Mouse (Mus musculus) lung, postnatal 14 days (tissue): ENCODE measurements around the gene Ltbr.
"Not testable (repeated sequence)": the region's sequence is repeated elsewhere in the genome, so short reads cannot be mapped to it uniquely, and the experiment has no call there.

ENCODE experiments used
- DNase-seq: peaks from one replicate; pipeline ENCODE4 v3.0.0; 2021

Gene Ltbr

DNA sequence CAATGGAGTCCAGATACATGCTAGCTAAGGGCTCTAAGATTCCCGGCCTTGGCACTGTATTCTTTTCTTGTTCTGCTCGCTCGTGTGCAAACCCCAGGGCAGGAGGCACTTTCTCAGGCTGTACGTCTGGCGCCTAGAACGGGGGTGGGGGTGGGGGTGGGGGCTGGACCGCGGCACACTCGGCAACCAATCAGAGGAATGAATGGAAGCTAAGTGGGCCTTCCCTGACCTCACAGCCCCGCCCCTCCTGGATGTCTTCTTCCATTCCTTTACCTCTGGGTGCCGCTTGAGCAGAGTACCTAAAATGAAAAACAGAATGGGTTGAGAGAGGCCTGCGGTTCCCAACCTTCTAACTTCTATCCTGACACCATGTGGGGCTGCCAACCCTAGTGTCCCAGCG lies 4.8 kb downstream of the Ltbr start:
- no peak for DNase-seq

DNA sequence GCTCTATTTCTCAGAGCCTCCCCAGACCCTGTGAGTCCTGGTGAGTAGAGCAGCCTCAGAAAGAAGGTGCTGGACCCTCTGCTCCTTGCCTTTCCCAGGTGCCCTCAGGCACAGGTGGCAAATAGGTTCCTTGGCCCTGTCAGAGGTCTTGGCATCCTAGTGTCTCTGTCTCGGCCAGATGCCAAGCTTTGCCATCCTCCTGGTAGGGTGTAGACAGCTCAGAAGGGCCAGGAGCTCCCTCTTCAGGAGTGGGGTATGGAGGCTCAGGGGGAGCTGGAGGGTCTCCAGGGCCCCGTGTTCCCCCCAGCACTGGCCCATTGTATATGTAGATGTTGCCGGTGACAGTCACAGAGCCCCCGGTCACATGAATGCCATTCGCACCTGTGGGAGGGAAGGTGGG lies 6.6 kb downstream of the Ltbr start:
- no peak for DNase-seq

- no peak for DNase-seq
Observed at GRCm38 (mm10) chr6:125305465-125305864, 8.2 kb downstream of the Ltbr start.

- DNase-seq = not testable (repeated sequence)
Observed at GRCm38 (mm10) chr6:125304408-125304807, 9.3 kb downstream of the Ltbr start.

DNA sequence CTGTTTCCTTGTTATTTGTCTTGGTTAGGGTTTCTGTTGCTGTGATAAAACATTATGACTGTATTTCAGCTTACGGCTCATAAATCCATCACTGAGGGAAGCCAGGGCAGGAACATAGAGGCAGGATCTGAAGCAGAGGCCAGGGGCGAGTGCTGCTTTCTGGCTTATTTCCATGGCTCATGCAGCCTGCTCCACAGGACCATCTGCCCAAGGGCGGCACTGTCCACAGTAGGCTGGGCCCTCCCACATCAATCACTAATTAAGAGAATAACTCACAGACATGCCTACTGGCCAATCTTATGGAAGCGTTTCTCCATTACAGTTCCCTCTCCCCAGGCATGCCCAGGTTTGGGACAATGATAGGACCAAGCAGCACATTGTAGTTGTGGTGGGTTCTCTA lies 10.4 kb downstream of the Ltbr start:
- DNase-seq = no peak

DNA sequence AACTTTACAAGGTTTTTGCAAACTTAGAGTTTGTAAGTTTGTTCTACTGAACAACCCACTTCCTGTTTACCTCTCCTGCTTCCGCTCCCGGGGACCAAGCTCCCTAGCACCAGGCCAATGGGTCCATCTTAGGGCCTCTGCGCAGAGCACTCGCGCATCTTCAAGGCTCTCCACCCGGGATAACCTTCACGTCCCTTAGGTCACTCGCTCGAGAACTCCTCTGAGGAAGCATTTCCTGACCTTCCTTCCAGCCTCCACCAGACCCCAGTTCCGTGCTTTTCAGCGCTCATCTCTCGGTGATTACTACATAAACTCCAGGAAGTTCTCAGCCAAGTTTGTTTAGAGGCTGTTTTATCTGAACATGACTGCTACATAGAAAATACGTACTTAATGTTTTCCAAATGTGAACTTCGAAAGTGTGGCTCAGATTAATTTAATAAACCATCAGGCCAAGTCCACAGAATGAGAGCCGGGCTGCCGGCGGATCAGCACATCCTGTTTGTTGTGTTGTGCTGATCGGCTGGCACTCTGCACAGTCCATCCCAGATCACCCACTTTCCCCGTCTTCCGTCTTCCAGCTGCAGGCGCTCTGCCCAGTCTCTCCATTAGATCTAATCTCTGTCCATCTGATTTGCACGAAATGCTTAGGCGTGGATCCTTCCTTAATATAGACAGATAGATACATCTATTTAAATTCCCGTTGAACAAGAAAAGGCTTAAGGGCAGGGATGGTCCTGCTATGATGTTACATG lies 11.3 kb downstream of the Ltbr start:
- peak; percentile 51 for DNase-seq

GRCm38 (mm10) chr6:125300982-125301381 lies 12.7 kb downstream of the Ltbr start:
- no peak for DNase-seq

- no peak for DNase-seq
Observed at GRCm38 (mm10) chr6:125297149-125297820, 16.4 kb downstream of the Ltbr start.

GRCm38 (mm10) chr6:125294049-125294448 lies 19.6 kb downstream of the Ltbr start:
- DNase-seq = no peak

DNA sequence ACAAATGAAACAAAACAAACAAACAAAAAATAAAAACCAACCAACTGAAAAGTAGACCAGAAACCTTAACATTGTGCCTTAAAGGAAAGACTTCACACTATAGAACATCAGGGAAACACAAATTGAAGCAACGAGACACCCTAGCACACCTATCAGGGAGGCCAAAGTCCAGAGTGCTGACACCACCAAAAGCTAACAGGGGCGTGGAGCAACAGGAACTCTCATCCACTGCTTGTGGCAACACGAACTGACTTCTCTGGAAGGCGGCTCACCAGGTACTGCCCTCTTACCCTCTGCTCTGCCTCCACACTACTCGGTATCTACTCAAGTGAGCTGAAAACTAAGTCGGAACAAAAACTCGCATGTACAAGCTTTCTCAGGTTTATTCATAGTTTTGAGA lies 21.4 kb downstream of the Ltbr start:
- no peak for DNase-seq

DNA sequence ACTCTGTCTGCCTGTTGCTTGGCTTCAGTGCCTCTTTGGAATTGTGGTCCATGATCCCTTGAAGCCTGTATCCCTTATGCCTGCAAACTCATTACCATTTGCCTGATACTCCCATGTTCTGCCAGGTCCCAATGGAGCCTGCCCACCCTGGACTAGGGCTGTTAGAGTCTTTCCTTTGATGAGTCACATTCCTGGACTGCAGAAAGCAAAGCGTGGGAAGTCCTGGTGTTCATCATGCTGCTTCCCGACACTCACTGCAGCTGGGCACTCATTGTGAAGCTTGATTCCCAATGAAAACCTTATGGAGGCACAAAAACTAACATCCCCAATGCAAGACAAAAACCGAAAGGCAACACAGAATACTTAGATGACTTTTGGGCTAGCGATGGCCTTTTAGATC lies 22.4 kb downstream of the Ltbr start:
- DNase-seq = no peak

GRCm38 (mm10) chr6:125288730-125289129 lies 25.0 kb downstream of the Ltbr start:
- no peak for DNase-seq

DNA sequence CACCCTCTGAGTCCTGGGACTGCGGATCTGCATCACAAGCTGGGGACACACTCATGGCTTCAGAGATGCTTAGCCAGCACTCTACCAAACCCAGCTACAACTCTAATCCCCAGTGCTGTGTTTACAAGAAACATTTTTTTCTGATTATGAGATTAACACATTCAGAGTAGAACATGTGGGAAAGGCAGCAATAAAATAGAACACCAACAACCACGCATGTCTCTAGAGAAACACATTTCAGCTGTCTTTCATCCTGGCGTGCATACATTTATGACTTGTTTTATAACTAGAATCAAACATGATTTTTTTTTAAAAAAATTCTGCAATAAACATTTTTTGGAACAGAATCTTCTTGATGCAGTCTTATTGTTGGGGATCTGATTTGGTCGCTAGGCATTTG lies 26.7 kb downstream of the Ltbr start:
- DNase-seq = no peak

DNA sequence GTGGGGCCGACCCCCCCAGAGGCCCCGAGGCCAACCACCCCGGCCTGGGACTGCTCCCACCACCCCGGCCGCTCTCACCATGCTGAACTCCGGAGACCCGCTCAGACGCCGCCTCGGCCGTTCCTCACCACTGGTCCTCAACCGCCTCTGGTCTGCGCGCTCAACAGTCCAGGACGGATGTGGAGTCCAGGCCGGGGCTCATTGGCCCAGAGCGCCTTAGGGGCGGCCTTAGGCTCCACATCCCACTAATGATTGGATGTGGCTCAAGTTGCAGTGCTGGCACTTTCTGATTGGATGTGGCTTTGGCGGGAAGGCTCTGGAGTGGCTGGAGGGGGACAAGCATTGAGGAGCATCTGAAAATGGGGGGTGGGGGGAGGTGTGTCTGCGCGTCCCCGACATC lies 27.8 kb downstream of the Ltbr start, which contains the start of gene Tuba3a:
Tuba3a (minus strand) TSS at position 153 of the 400 bp plus-strand sequence.
- no peak for DNase-seq

DNA sequence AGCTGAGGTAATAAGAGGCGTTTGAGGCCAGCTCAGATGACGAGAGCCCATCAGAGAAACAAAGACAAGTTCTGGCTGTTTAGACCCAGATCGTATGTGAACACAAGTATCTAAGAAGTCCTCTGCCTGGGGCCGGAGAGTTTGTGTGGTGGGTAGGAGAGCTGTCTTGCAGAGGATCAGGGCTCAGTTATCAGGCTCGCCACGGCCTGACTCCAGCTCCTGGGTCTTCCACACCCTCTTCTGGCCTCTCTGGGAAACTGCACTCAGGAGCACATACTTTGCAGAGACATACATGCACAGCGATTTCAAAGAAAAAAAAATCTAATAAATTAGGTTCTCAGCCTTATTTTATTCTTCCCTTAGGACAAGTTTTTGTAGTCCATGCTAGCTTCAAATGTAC lies 28.9 kb downstream of the Ltbr start:
- DNase-seq = no peak

GRCm38 (mm10) chr6:125284250-125284649 lies 29.4 kb downstream of the Ltbr start:
- DNase-seq = no peak

DNA sequence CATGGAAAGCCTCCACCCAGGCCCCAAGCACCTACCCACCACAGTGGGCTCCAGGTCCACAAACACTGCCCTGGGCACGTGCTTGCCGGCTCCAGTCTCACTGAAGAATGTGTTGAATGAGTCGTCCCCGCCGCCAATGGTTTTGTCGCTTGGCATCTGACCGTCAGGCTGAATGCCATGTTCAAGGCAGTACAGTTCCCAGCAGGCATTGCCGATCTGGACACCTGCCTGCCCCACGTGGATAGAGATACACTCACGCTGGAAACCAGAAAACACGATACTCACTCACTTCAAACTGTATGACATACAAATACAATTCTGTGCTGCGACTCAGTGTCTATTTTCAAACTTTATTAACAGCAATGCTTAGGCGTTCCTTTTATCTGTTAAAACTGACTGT lies 31.0 kb downstream of the Ltbr start:
- not testable (repeated sequence) for DNase-seq

- no peak for DNase-seq
Observed at GRCm38 (mm10) chr6:125279729-125280128, 34.0 kb downstream of the Ltbr start.

DNA sequence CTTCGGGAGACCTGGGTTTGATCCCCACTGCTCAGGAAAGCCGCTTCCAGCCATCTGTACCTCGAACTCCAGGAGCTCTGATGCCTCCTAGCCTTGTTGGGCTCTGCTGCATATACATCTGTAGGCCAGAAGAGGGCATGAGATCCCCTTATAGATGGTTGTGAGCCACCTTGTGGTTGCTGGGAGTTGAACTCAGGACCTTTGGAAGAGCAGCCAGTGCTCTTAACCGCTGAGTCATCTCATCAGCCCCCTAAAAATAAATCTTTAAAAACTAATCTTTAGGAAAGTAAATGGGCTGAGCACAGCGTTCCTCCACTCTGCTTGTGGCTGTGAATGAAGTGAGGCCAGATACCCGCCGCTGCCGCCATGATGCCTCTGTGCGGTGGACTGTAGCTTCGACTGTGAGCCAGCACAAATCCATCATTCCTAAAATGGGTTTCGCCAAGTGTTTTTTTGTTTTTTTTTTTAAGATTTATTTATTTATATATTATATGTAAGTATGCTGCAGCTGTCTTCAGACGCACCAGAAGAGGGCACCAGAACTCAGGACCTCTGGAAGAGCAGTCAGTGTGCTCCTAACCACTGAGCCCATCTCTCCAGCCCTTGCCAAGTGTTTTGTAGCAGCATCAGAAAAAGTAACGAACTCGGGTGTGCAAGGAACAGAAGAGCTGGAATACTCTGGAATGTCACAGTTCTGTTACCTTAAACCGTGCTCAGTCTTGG lies 38.7 kb downstream of the Ltbr start:
- peak; percentile 73 for DNase-seq

DNA sequence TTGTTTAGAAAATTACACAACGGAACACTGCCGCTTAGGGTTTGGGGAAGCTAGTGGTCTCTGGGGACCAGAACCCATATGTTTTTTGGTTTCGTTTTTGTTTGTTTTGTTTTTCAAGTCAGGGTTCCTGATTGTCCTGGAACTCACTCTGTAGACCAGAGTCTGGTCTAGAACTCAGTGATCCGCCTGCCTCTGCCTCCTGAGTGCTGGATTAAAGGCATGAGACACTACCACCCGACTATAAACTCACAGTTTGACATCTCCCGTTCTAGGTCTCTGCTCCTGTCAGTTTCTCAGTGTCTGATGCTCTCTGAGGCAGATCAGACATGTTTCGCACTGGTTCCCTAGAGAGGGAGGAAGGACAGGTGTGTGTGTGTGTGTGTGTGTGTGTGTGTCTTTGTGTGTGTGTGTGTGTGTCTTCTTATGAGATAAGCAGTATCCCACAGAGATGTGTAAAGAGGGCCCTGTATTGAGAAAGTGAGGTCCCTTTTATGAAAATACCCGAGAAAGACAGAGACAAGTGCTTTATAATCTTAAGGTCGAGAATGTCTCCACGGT lies 41.4 kb downstream of the Ltbr start:
- DNase-seq = no peak

GRCm38 (mm10) chr6:125271455-125272227 lies 42.0 kb downstream of the Ltbr start:
- peak; percentile 96 for DNase-seq

DNA sequence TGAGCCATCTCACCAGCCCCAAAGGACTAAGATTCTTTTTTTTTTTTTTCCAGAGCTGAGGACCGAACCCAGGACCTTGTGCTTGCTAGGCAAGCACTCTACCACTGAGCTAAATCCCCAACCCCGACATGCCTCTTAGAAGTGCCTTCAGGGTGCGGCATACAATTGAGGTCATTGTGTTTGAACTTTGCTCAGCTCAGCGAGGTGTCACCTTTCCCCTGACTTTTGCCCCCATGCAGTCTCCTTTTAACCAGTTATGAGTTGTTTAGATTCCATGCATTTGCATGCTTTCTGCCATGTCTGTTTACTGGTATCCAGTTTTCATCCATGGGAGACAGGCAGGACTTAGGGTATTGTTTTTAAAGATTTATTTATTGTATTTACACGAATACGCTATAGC lies 44.9 kb downstream of the Ltbr start:
- DNase-seq = no peak

DNA sequence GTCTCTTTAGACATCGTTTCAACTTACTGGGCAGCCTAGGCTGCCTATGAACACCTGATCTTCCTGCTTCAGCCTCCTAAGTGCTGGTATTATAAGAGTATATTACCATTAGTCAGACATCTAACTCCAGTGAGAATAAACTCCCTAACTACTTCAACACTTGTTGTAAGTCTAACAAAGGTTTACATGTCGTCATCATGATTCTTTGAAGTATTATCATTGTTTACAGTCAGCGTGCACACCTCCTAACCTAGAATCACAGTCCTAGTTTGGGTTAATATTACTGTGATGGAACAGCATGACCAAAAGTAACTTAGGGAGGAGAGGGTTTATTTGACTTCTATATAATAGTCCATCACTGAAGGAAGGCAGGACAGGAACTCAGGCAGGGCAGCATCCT lies 46.2 kb downstream of the Ltbr start:
- no peak for DNase-seq
